Mouse (Mus musculus) embryonic fibroblast, embryonic 13.5 days (primary cell): ENCODE results near the gene Fam189a1.

ENCODE experiments used
- CTCF ChIP-seq: IDR thresholded peaks from 2 replicates; pipeline ENCODE4 v1.5.1; 2011; ENCODE audit warnings: mild to moderate bottlenecking, control low read depth, low read length, moderate library complexity, borderline replicate concordance; ENCODE audit not compliant: insufficient read depth
- POLR2A ChIP-seq: IDR thresholded peaks from 2 replicates; pipeline ENCODE4 v1.6.1; 2011; ENCODE audit warnings: low read depth, mild to moderate bottlenecking, control low read depth, low read length, moderate library complexity

- no peak for TF ChIP-seq POLR2A
- no peak for TF ChIP-seq CTCF
Measured at GRCm38 (mm10) chr7:65046690-65047089, 109.7 kb downstream of the Fam189a1 start.
